Mouse (Mus musculus): ENCODE results near the gene Mak. TPM values are rescaled to one million over a fixed set of nuclear protein-coding genes. Genes with fewer than 3 reads are reported as not detected.

Mak gene
- polyA plus RNA-seq, 1 experiment from 2014 or later: 0.05 TPM

DNA sequence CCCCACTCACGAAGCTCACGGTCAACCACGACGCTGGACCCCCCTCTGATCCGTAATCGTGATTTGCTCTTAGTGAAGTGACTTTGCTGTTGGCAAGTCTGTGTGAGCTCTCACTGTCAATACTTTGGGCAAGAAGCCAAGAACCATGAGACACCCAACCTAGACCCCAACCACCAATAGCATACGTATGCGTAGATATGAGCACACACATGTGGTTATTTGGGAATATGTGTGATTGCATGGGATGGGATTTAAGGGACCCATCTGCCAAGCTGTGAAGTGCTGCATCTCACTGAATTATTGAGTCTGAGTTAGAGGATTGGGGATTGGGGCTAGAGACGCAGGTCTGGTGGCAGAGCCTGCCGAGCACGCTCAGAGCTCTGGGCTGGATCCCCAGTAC is 7.9 kb downstream of the Mak start:
- ATAC-seq (no peak), DNase-seq (ENCODE audit: low read depth, low spot score) (no peak)
- in situ Hi-C loops (cut with MboI; ENCODE audit: low pct_unique_long_range_greater_than_20kb): no loop called here
- TF ChIP-seq CTCF (IDR thresholded peaks at IDR 0.05): no peak
- peaks cover 36% of the 10 kb centered on the region for H3K27me3 ChIP-seq
- ChIA-PET POLR2A (no interaction called here), CTCF (interaction anchor here (1.4 kb wide), 1 partner anchor 13 kb away, joined by 3 read pairs; no protein-coding TSS in a partner anchor)

DNA sequence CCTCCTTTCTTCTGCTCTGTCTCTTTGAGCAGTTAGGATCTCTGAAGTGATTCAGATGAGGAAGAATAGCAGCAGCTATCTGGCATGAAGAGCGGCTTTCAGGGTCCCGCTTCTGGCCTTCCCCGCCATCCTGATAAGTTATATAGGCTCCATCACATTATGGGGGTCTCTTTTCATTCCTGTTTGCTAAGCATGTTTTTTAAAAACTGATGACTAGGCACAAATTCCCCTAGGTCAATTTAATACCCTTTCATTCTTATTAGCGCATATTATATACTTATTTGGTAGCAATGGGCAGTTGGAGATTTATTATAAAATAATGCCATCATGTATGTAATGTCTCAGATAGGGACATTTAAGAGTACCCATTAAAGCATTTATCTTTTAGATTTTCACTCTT is 11.9 kb downstream of the Mak start:
- peaks cover 31% of the 10 kb centered on the region for H3K27me3 ChIP-seq
- ChIA-PET CTCF (interaction anchor here (0.8 kb wide), 1 partner anchor 183 kb away, joined by 3 read pairs; no protein-coding TSS in a partner anchor), POLR2A (no interaction called here)
- in situ Hi-C loops (cut with MboI; ENCODE audit: low pct_unique_long_range_greater_than_20kb): no loop called here
- no peak for ATAC-seq
- no peak for TF ChIP-seq CTCF (IDR thresholded peaks at IDR 0.05)
- DNase-seq (ENCODE audit: low read depth, low spot score): no peak

DNA sequence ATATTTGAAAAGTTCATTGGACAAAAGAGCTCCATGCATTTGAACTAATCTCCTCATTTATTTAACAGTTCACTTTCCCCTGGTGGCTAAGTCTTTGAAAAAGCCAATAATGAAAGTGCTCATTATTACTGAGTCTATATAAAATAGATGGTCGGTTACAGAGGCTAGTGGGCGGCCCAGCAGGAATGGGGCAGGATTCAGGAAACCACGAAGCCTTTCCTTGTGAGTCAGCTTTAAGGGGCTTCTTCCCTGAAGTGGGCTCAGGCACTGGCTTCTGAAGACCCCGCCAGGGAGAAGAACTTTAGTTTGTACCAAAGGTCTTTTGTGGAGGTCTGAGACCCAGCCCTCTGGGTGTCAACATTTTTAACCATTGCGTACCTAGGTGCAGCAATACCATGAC is 27.5 kb downstream of the Mak start:
- DNase-seq (ENCODE audit: low read depth, low spot score): no peak
- peaks cover 42% of the 10 kb centered on the region for H3K27me3 ChIP-seq
- in situ Hi-C loops (cut with MboI; ENCODE audit: low pct_unique_long_range_greater_than_20kb): no loop called here
- ATAC-seq: no peak
- ChIA-PET CTCF (no interaction called here), POLR2A (no interaction called here)
- TF ChIP-seq CTCF (IDR thresholded peaks at IDR 0.05): no peak

DNA sequence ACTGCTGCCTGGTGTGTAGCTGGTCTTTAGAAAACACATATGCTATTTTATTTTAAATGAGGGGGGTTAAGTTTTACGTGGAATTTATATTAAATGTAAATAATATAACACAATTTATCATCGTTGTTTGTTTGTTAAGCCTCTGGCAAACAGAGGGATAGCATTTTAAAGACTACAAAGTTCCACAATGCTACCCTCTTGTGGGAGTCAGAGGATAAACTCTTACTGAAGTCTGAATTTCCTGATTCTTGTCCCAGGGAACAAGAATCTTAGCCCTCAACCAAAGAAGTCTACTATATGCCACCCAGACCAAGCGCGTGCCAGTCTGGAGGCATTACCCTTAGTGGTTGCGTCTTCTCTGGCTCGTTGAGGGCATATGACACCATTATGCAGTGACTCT is 32.2 kb downstream of the Mak start:
- TF ChIP-seq CTCF (IDR thresholded peaks at IDR 0.05): peak; percentile 21
- DNase-seq (ENCODE audit: low read depth, low spot score): no peak
- in situ Hi-C loops (cut with MboI; ENCODE audit: low pct_unique_long_range_greater_than_20kb): no loop called here
- ATAC-seq: no peak
- ChIA-PET CTCF (no interaction called here), POLR2A (interaction anchor here (1.0 kb wide), 1 partner anchor 30 kb away, joined by 4 read pairs; no protein-coding TSS in a partner anchor)
- peaks cover 15% of the 10 kb centered on the region for H3K27me3 ChIP-seq

DNA sequence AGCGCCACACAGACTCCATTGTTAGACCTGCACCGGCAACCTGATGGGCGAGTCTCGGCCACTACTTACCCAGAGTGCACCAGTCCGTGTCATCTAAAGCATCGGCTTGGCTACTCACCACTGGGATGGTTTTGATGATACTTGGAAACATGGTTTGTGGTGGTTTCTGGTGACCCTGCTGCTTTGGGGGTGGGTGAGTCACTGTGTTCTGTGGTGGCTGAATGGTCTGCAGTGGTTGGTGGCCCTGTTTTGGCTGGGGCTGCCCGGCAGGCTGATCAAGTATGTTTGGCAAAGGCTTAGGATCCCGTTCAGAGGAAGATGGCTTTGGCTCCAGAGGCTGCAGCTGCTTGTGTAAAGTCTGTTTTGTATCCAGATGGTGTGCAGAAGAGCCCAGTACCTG is 33.6 kb downstream of the Mak start:
- POLR2A ChIA-PET: no interaction called here
- CTCF ChIA-PET: no interaction called here
- ATAC-seq (no peak), DNase-seq (ENCODE audit: low read depth, low spot score) (no peak)
- H3K27me3 ChIP-seq: peaks cover 6% of the 10 kb centered on the region
- in situ Hi-C loops (cut with MboI; ENCODE audit: low pct_unique_long_range_greater_than_20kb): no loop called here
- TF ChIP-seq CTCF (IDR thresholded peaks at IDR 0.05): no peak

DNA sequence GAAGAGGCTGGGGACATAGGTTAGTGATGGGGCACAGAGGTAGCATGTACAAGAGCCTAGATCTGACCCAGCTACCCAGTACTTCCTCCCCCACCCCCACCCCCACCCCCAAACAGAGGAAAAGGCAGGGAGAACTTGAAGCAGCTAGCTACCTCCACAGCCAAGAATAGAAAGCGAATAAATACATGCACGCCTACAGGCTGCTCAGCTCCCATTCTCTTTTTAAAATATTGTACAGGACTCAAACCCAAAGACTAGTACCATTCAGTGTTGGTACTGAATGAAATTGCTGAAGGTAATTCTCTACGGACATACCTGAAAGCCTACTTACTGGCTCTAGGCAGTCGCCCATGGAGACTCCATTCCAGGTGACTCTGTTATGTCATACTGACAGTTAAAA is 37.0 kb downstream of the Mak start:
- POLR2A ChIA-PET: interaction anchor here (1.0 kb wide), 1 partner anchor 10 kb away, joined by 3 read pairs; no protein-coding TSS in a partner anchor
- ATAC-seq: no peak
- in situ Hi-C loops (cut with MboI; ENCODE audit: low pct_unique_long_range_greater_than_20kb): no loop called here

DNA sequence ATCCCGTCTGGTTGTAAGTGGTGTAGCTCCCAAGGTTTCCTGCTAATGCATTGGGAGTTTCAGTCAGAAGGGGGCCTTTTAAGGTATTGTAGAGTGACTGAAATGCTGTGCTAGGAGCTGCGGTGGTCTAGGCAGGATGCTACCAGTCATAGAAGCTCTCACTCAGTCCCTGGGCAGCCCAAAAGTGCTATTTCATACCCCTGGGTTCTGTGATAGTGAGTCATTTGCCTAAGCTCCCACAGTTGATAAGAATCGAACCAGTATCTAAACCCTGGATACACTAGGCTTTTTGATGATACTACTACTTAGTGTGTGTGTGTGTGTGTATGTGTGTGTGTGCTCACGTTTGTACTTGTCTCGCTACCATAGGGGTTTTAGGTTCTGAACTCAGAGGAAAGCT is 49.4 kb downstream of the Mak start:
- ChIA-PET POLR2A (no interaction called here), CTCF (no interaction called here)
- ATAC-seq (no peak), DNase-seq (ENCODE audit: low read depth, low spot score) (no peak)
- in situ Hi-C loops (cut with MboI; ENCODE audit: low pct_unique_long_range_greater_than_20kb): no loop called here
- no peaks in the 10 kb centered on the region for H3K27me3 ChIP-seq
- no peak for TF ChIP-seq CTCF (IDR thresholded peaks at IDR 0.05)

More for the DNA sequence above, 37.0 kb downstream of the Mak start:
- CTCF ChIA-PET: interaction anchor here (1.6 kb wide), 1 partner anchor 19 kb away, joined by 3 read pairs; no protein-coding TSS in a partner anchor
- DNase-seq (ENCODE audit: low read depth, low spot score): no peak
- peaks cover 5% of the 10 kb centered on the region for H3K27me3 ChIP-seq
- TF ChIP-seq CTCF (IDR thresholded peaks at IDR 0.05): no peak

DNA sequence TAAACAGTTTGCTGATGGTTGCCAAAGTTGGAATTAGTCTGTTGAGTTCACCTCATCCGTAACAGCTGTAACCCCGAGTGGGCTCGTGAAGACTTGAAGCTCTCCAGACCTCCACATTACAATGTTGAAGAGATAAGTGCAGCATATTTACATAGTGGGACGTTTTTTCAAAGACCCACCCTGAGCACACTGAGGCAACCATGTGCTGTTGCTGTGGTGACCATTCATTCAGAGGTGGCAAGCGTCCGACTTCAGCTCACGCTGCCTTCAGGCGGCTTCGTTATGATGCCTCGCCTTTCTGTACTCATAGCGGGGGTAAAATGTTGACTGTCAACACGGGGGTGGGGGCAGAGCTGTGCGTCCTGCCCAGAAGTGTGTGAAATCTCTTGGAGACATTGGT is 57.4 kb downstream of the Mak start:
- POLR2A ChIA-PET: no interaction called here
- in situ Hi-C loops (cut with MboI; ENCODE audit: low pct_unique_long_range_greater_than_20kb): no loop called here
- no peak for TF ChIP-seq CTCF (IDR thresholded peaks at IDR 0.05)
- no peak for DNase-seq (ENCODE audit: low read depth, low spot score)
- CTCF ChIA-PET: no interaction called here
- H3K27me3 ChIP-seq: no peaks in the 10 kb centered on the region
- ATAC-seq: no peak

DNA sequence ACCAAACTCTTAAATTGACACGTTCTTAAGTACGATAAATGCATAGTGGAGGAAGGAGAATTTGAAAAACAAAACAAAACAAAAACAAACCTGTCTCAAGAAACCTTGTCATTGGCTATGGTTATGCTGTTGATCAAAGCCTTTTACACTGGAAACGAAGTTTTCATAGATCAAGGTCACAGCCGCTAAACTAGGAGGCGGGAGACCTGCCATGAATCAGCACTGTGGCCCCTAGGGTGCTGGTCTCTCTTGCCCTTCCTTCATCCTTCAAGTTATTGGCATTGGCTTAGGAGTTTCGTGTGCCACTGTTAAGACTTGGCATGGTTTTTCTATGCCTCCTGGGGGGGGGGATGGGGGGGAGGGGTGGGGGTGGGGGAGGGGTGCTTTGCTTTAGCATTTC is 57.9 kb downstream of the Mak start:
- in situ Hi-C loops (cut with MboI; ENCODE audit: low pct_unique_long_range_greater_than_20kb): no loop called here
- POLR2A ChIA-PET: no interaction called here
- H3K27me3 ChIP-seq: no peaks in the 10 kb centered on the region
- DNase-seq (ENCODE audit: low read depth, low spot score) (no peak), ATAC-seq (no peak)
- CTCF ChIA-PET: no interaction called here
- no peak for TF ChIP-seq CTCF (IDR thresholded peaks at IDR 0.05)

DNA sequence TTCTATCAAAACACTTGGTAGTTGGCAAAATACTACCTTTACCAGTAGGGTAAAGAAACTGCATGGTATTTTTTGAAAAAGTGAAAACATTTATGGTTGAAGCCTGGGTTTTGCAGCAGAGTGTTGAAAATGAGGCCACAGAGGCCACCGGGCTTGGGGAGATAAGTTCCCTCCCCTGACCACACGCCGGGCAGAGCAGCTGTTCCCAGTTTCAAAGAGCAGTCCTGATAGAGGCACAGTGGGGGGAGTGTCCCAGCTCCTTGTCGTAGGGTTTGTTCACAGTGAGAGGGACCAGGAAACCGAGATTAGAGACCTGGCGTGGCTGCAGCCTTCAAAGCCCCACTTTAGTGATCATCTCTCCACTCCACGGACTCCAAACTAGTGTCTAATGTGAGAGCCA is 59.0 kb downstream of the Mak start:
- H3K27me3 ChIP-seq: no peaks in the 10 kb centered on the region
- DNase-seq (ENCODE audit: low read depth, low spot score) (no peak), ATAC-seq (no peak)
- ChIA-PET POLR2A (no interaction called here), CTCF (no interaction called here)
- no peak for TF ChIP-seq CTCF (IDR thresholded peaks at IDR 0.05)
- in situ Hi-C loops (cut with MboI; ENCODE audit: low pct_unique_long_range_greater_than_20kb): no loop called here

DNA sequence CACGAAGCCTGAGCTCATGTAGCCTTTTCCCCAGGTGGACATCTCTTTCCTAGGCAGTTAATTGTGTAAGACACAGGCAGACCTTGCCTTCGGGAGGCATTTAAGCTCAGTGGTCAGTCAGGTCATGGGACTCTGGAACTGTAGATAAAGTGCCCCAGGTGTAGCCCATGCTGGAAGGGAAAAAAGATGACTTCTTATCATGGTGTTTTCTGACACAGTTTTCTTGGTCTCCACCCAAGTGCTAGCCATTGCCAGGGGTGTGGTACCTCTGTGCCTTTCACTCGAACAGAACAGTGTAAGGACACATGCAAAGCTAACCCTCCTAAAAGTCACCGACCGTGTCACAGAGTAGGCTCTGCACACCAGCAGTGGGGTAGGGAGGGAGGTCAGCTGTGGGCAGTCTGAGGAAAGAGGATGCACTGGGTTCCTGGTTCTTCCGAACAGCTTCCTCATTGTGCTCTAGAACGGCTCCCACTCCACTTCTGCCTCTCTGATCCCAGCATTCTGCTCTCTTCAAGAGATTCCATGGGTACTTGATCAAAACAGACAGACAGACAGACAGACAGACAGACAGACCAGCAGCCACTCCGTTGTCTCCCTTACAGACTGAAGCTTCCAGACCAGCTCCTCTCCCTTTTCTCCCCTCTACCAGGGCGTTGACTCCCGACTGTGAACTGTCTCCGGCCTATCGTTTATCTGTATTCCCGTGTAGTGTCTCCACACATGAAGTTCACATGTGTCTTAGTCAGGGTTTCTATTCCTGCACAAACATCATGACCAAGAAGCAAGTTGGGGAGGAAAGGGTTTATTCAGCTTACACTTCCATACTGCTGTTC is 60.5 kb downstream of the Mak start:
- TF ChIP-seq CTCF (IDR thresholded peaks at IDR 0.05): no peak
- DNase-seq (ENCODE audit: low read depth, low spot score): no peak
- in situ Hi-C loops (cut with MboI; ENCODE audit: low pct_unique_long_range_greater_than_20kb): no loop called here
- no peaks in the 10 kb centered on the region for H3K27me3 ChIP-seq
- ATAC-seq: no peak
- CTCF ChIA-PET: interaction anchor here (1.2 kb wide), 2 partner anchors 10 to 14 kb away, joined by 3 read pairs; no protein-coding TSS in a partner anchor
- POLR2A ChIA-PET: no interaction called here

All from Patski (cell line).